Mouse (Mus musculus) limb, embryonic 15.5 days (tissue): Measurements from ENCODE around the gene Apoa2. TPM values are rescaled to one million over a fixed set of nuclear protein-coding genes. Genes with fewer than 3 reads are reported as not detected.
A peak's percentile ranks its signal among the peaks of the same experiment; 100 is the strongest.

Source experiments
- ATAC-seq: fragments of 200-750 bp; cut with Nextera tagmentation; 2 replicates; pipeline ENCODE4 v1.8.0; 2017; ENCODE audit warnings: low read depth, moderate TSS enrichment; ENCODE audit not compliant: insufficient number of reproducible peaks, low FRiP score, low TSS enrichment
- H3K27ac ChIP-seq: fragments of 300-500 bp; sonication (generic); 2 replicates; pipeline ENCODE4 v1.5.1; 2015; ENCODE audit warnings: moderate library complexity, mild to moderate bottlenecking, inconsistent platforms
- H3K27me3 ChIP-seq: fragments of 300-500 bp; sonication (generic); 2 replicates; pipeline ENCODE4 v1.6.1; 2015; ENCODE audit warnings: inconsistent platforms
- H3K36me3 ChIP-seq: fragments of 300-500 bp; sonication (generic); 2 replicates; pipeline ENCODE4 v1.6.1; 2015; ENCODE audit warnings: inconsistent platforms
- H3K4me1 ChIP-seq: fragments of 300-500 bp; sonication (generic); 2 replicates; pipeline ENCODE4 v1.6.1; 2015; ENCODE audit warnings: inconsistent platforms
- H3K4me2 ChIP-seq: fragments of 300-500 bp; sonication (generic); 2 replicates; pipeline ENCODE4 v1.6.1; 2015; ENCODE audit warnings: mild to moderate bottlenecking, inconsistent platforms
- H3K4me3 ChIP-seq: fragments of 300-500 bp; sonication (generic); 2 replicates; pipeline ENCODE4 v1.5.1; 2015; ENCODE audit warnings: mild to moderate bottlenecking, inconsistent platforms
- H3K9ac ChIP-seq: fragments of 300-500 bp; sonication (generic); 2 replicates; pipeline ENCODE4 v1.6.1; 2015; ENCODE audit warnings: inconsistent platforms
- H3K9me3 ChIP-seq: fragments of 300-500 bp; sonication (generic); 2 replicates; pipeline ENCODE4 v1.6.1; 2016; ENCODE audit warnings: inconsistent platforms
- WGBS: fragments of 180-500 bp; shearing (Covaris S2); methylation state at CpG from one replicate; pipeline ENCODE4 v1.1.7; 2015; 5-methylcytosine and 5-hydroxymethylcytosine counted together
- polyA plus RNA-seq: library from polyadenylated mRNA; unstranded; fragments of >200 nt; fragmentation: Nextera tagmentation; extraction: Ambion mirVana; gene quantifications from 2 replicates; pipeline ENCODE4 v1.2.1, GENCODE M21; 2015

Gene Apoa2
- polyA plus RNA-seq, 1 experiment from 2014 or later = 17.5 TPM

- H3K36me3 ChIP-seq = peaks cover 50% of the 10 kb centered on the region
- H3K4me1 ChIP-seq = peaks cover 15% of the 10 kb centered on the region
- 66% methylated on average over 15 of the region's 15 CpGs for WGBS
- H3K4me3 ChIP-seq = no peak overlapping the region
- H3K9ac ChIP-seq = no peak overlapping the region
- H3K27ac ChIP-seq = no peak overlapping the region
- no peaks in the 10 kb centered on the region for H3K9me3 ChIP-seq
- H3K27me3 ChIP-seq = no peaks in the 10 kb centered on the region
- ATAC-seq = no peak
- H3K4me2 ChIP-seq = no peak overlapping the region
These were observed 32.2 kb downstream of the Apoa2 start for GRCm38 (mm10) chr1:171256937-171257548.

GRCm38 (mm10) chr1:171257781-171258180, 32.9 kb downstream of the Apoa2 start:
- Histone ChIP-seq H3K36me3 (peaks cover 50% of the 10 kb centered on the region), H3K27me3 (no peaks in the 10 kb centered on the region), H3K4me1 (peaks cover 15% of the 10 kb centered on the region), H3K4me3 (no peak overlapping the region), H3K9me3 (no peaks in the 10 kb centered on the region), H3K27ac (no peak overlapping the region), H3K4me2 (no peak overlapping the region), H3K9ac (no peak overlapping the region)
- ATAC-seq = no peak
- WGBS = 89% methylated on average over 9 of the region's 9 CpGs

- Histone ChIP-seq H3K27me3 (no peaks in the 10 kb centered on the region), H3K9me3 (no peaks in the 10 kb centered on the region), H3K36me3 (peaks cover 48% of the 10 kb centered on the region), H3K9ac (no peak overlapping the region), H3K4me1 (peaks cover 18% of the 10 kb centered on the region), H3K4me2 (no peak overlapping the region), H3K4me3 (no peak overlapping the region), H3K27ac (no peak overlapping the region)
- 83% methylated on average over 17 of the region's 17 CpGs for WGBS
- no peak for ATAC-seq
These were observed 34.1 kb downstream of the Apoa2 start for GRCm38 (mm10) chr1:171258921-171259320.

GRCm38 (mm10) chr1:171260316-171260715, 35.5 kb downstream of the Apoa2 start:
- ATAC-seq = no peak
- H3K36me3 ChIP-seq = peaks cover 37% of the 10 kb centered on the region
- no peak overlapping the region for H3K27ac ChIP-seq
- no peak overlapping the region for H3K4me3 ChIP-seq
- H3K4me2 ChIP-seq = no peak overlapping the region
- H3K27me3 ChIP-seq = no peaks in the 10 kb centered on the region
- WGBS = 80% methylated on average over 3 of the region's 3 CpGs
- H3K9me3 ChIP-seq = no peaks in the 10 kb centered on the region
- peaks cover 19% of the 10 kb centered on the region for H3K4me1 ChIP-seq
- no peak overlapping the region for H3K9ac ChIP-seq

GRCm38 (mm10) chr1:171262594-171263130, 37.8 kb downstream of the Apoa2 start:
- Histone ChIP-seq H3K36me3 (peaks cover 22% of the 10 kb centered on the region), H3K9ac (no peak overlapping the region), H3K4me1 (peaks cover 19% of the 10 kb centered on the region), H3K27me3 (no peaks in the 10 kb centered on the region), H3K4me2 (peak overlapping the region; percentile 47), H3K9me3 (no peaks in the 10 kb centered on the region), H3K4me3 (peak overlapping the region; percentile 25), H3K27ac (peak overlapping the region; percentile 91)
- ATAC-seq = peak; percentile 76
- 2% methylated on average over 8 of the region's 8 CpGs for WGBS

GRCm38 (mm10) chr1:171263185-171263611, 38.3 kb downstream of the Apoa2 start:
- H3K4me1 ChIP-seq = peaks cover 19% of the 10 kb centered on the region
- no peak overlapping the region for H3K9ac ChIP-seq
- peak overlapping the region; percentile 25 for H3K4me3 ChIP-seq
- peaks cover 17% of the 10 kb centered on the region for H3K36me3 ChIP-seq
- 0% methylated on average over 2 of the region's 2 CpGs for WGBS
- no peaks in the 10 kb centered on the region for H3K9me3 ChIP-seq
- H3K27me3 ChIP-seq = no peaks in the 10 kb centered on the region
- H3K4me2 ChIP-seq = peak overlapping the region; percentile 47
- peak overlapping the region; percentile 91 for H3K27ac ChIP-seq
- ATAC-seq = peak; percentile 80

GRCm38 (mm10) chr1:171263666-171264461, 39.0 kb downstream of the Apoa2 start:
- H3K9me3 ChIP-seq = no peaks in the 10 kb centered on the region
- H3K27ac ChIP-seq = peak overlapping the region; percentile 91
- WGBS = 65% methylated on average over 3 of the region's 3 CpGs
- H3K4me1 ChIP-seq = peaks cover 19% of the 10 kb centered on the region
- 0 out of 2 replicates have a peak overlapping the region, but pooled peaks have one; percentile 47 for H3K4me2 ChIP-seq
- no peak overlapping the region for H3K9ac ChIP-seq
- H3K36me3 ChIP-seq = peaks cover 11% of the 10 kb centered on the region
- H3K4me3 ChIP-seq = no peak overlapping the region
- no peak for ATAC-seq
- no peaks in the 10 kb centered on the region for H3K27me3 ChIP-seq

- H3K4me3 ChIP-seq = no peak overlapping the region
- no peaks in the 10 kb centered on the region for H3K9me3 ChIP-seq
- peaks cover 25% of the 10 kb centered on the region for H3K4me1 ChIP-seq
- H3K27ac ChIP-seq = no peak overlapping the region
- no peaks in the 10 kb centered on the region for H3K36me3 ChIP-seq
- H3K9ac ChIP-seq = no peak overlapping the region
- no peaks in the 10 kb centered on the region for H3K27me3 ChIP-seq
- WGBS = 54% methylated on average over 4 of the region's 4 CpGs
- ATAC-seq = no peak
- H3K4me2 ChIP-seq = no peak overlapping the region
These were observed 41.3 kb downstream of the Apoa2 start for GRCm38 (mm10) chr1:171265971-171266744.

- peaks cover 14% of the 10 kb centered on the region for H3K36me3 ChIP-seq
- no peak overlapping the region for H3K4me3 ChIP-seq
- H3K4me1 ChIP-seq = peaks cover 23% of the 10 kb centered on the region
- H3K9ac ChIP-seq = no peak overlapping the region
- 61% methylated on average over 1 of the region's 1 CpGs for WGBS
- no peak for ATAC-seq
- no peak overlapping the region for H3K4me2 ChIP-seq
- H3K27me3 ChIP-seq = no peaks in the 10 kb centered on the region
- no peaks in the 10 kb centered on the region for H3K9me3 ChIP-seq
- H3K27ac ChIP-seq = no peak overlapping the region
These were observed 43.5 kb downstream of the Apoa2 start for GRCm38 (mm10) chr1:171268341-171268740.

- Histone ChIP-seq H3K4me1 (peaks cover 17% of the 10 kb centered on the region), H3K9me3 (no peaks in the 10 kb centered on the region), H3K27me3 (no peaks in the 10 kb centered on the region), H3K4me2 (peak within 1 kb of the TSS; percentile 92), H3K27ac (peak within 1 kb of the TSS; percentile 74), H3K4me3 (peak within 1 kb of the TSS; percentile 80), H3K9ac (peak within 1 kb of the TSS; percentile 74), H3K36me3 (peaks cover 30% of the 10 kb centered on the region)
- ATAC-seq = peak; percentile 93
- 3% methylated on average over 36 of the region's 36 CpGs for WGBS
These were observed 45.2 kb downstream of the Apoa2 start, which contains the start of gene B4galt3 for GRCm38 (mm10) chr1:171269848-171270572. Gene B4galt3 (plus strand): TSS chr1:171270328.

- H3K9ac ChIP-seq = peak overlapping the region; percentile 74
- peak overlapping the region; percentile 92 for H3K4me2 ChIP-seq
- peak overlapping the region; percentile 74 for H3K27ac ChIP-seq
- ATAC-seq = peak; percentile 59
- H3K4me3 ChIP-seq = peak overlapping the region; percentile 80
- H3K27me3 ChIP-seq = no peaks in the 10 kb centered on the region
- no peaks in the 10 kb centered on the region for H3K9me3 ChIP-seq
- H3K4me1 ChIP-seq = peaks cover 17% of the 10 kb centered on the region
- H3K36me3 ChIP-seq = peaks cover 36% of the 10 kb centered on the region
- WGBS = 0% methylated on average over 19 of the region's 19 CpGs
These were observed 45.7 kb downstream of the Apoa2 start for GRCm38 (mm10) chr1:171270573-171270900.
